Mouse (Mus musculus) bone marrow macrophage, adult 2 months (primary cell): Measurements from ENCODE around the gene Olfr95.

Experiments used
- CTCF ChIP-seq: IDR thresholded peaks from 2 replicates; pipeline ENCODE4 v1.5.1; 2012; ENCODE audit warnings: low read depth, mild to moderate bottlenecking, low read length, moderate library complexity
- POLR2A ChIP-seq: IDR thresholded peaks from 2 replicates; pipeline ENCODE4 v1.6.1; 2012; ENCODE audit warnings: mild to moderate bottlenecking, low read depth, low read length, borderline replicate concordance

GRCm38 (mm10) chr17:37210884-37211768, 1.8 kb downstream of the Olfr95 start:
- TF ChIP-seq CTCF (no peak), POLR2A (no peak)
